Mouse (Mus musculus): ENCODE results near the gene Hirip3.

The Hirip3 gene

DNA sequence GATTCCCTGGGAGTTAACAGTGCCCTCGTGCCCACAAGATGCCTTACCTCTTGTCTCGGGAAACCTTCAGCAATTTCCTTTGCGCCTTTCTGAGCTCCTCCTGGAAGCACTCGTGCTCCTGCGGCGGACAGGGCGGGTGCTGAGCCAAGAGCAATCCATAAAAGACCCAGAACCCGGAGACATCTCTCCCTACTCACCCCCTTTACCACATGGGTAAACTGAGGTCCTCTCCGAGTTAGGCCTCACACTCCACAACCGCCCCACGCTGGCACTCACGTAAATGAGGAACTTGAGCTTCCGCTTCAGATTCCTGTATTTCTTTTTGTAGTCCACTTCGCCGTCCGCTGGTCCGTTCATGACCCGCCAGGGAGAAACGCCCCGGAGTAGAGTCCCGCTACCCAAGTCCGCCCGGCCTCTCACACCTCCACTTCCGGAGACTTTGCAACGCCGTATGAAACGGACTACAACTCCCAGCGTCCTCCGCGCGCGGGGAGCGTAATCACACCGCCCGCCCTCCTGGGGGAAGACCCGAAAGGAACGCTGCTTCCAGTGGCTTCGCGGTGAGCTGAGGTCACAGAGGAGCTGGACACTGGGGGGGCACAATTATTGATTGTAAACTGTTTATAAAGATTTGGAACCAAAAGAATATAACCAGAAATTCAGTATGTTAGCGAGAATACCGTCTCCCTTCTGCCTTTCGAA is at the start of gene Hirip3:
Gene Hirip3 (plus strand): TSS at position 544 of the 702 bp plus-strand sequence.
- peak; percentile 96 for DNase-seq (ENCODE audit: low spot score)

DNA sequence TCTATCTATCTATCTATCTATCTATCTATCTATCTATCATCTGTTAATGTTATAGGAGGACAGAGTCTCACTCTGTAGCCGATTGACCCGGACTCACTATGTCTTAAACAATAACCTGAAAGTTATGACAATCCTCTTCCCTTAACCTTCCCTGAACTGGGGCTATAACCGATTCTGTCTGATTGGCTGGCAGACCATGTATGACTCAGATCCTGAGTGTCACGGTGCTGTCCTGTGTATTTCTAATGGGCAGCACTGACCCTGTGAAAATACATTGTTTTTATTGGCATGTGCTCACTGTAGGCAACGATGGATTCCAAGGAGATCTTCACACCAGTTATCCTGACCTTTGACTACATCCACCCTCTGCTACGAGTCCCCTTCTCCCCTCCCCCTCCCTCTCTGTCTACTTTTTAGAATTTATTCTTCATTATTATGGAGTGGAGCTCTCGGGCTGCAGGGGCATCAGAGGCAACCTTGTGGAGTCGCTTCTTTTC is 46.0 kb upstream of the Hirip3 start:
- DNase-seq (ENCODE audit: low spot score), result no peak

DNA sequence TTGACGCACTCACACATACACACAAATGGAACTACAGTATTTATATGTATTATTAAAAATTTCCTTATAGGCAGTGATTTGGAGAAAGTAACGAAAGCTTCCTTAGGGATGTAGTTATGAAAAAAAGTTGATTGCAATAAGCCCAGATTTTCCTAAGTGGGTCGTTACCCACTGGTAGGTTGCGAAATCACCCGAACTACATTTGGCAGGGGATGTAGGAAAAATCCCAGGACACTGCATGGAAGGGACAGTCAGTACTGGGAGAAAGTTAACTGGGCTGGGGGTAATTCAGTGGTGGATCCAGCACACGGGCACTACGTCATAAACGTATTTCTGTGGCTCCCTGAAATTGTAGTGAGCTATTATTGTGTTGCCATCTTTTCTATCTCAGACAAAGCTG is 45.3 kb upstream of the Hirip3 start:
- no peak for DNase-seq (ENCODE audit: low spot score)

DNA sequence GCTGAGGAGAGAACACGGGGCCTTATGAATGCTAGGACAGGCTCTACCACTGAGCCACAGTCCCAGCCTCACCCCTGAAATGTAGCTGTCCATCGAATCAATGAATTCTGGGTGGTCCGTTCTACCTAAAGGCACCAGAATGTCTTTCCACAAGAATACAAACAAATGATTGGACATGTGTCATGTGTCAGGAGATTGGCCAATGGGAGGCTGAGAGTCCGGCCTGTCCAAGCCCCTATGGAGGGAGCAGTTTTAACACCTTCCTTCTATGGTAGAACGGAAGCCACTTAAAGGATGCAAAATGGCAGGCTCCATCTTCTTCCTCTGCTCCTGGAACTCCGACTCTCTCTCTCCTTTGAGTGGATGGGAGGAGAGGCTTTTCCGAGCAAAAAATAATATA is 44.2 kb upstream of the Hirip3 start:
- no peak for DNase-seq (ENCODE audit: low spot score)

DNA sequence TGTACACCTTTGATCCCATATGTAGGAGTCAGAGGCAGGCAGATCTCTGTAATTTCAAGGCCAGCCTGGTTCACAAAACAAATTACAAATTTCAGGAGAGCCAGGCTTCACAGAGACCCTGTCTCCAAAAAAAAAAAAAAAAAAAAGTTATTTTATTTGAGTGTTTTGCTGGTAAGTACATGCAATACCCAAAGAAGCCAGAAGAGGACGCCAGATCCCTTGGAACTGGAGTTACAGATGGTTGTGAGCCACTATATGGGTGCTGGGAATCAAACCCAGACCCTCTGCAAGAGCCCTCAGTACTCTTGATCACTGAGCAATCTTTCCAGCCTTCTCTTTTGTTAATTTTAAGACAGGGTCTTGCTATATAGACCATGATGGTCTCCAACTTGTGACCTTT is 43.0 kb upstream of the Hirip3 start:
- no peak for DNase-seq (ENCODE audit: low spot score)

DNA sequence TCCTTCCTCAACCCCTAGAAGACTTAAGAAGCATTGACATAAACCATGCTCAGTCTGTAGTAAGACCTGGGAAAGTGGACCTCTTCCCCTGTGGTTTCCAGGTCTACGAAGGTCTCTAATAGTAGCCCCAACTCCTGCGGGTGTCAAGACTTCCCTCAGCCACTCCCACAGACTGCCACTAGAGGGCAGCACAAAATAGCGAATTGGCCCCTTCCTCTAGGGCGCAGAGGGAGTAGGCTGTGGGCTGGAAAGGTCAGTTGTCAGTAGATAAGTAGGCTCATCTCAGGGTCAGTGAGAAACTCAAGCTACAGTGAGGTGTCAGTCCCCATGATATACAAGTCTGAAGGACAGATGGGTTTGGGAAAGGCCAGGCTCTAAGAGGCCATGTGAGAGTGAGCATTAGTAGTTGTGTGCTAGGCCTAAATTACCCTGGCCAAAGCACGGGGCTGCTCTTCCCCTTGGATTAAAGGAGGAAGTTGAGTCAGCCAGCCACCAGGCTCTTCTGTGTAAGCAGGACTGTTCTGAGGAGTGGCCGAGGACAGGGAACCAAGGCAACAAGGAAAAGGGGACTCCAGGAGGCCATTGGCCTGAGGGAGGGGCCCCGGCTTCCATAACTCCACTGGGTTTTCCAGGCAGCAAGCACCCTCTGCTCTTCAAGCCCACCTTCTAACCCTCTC is 39.8 kb upstream of the Hirip3 start:
- peak; percentile 94 for DNase-seq (ENCODE audit: low spot score)

DNA sequence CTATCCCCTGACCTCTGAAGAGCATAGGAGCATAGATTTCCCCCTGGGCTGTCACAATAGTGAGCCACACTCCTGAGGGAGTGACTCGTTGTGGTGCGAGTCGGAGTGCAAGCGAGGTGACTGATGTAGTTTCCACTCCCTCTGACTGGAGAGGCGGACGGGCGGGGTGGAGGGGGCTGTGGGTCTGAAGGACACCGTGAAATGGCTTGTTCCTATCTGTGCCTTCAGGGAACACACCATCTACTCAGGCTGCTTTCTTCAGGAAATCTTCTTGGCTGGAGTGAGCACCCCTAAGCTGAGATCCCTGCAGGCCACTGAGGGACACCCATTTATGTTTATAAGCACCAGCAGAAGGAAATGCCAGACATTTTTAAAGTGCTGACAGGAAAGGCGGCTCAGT is 39.0 kb upstream of the Hirip3 start:
- DNase-seq (ENCODE audit: low spot score), result no peak

DNA sequence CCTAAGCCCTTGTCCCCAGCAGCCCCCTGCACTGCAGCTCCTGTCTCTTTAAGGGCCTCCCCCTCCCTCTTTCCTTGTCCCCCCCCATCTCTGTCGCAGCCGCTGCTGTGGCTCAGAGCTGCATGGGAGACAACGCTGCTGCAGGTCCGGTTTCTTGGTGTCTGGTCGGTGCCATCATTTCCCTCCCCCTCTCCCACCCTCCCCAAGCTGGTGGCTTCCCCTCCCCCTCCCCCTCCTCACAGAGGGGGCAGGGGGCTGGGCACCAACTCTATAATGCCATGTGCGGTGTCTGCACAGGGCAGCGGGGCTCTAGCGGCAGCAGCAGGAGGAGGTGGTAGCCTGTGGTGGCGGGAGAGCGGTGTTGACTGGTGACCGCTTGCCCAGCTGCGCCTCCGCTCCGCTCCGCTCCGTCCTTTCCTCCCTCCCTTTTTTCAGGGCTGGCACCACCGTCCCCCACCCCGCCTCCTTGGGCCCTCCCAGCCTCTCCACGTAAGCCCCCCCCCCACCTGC is 38.5 kb upstream of the Hirip3 start:
- DNase-seq (ENCODE audit: low spot score), result peak; percentile 65

DNA sequence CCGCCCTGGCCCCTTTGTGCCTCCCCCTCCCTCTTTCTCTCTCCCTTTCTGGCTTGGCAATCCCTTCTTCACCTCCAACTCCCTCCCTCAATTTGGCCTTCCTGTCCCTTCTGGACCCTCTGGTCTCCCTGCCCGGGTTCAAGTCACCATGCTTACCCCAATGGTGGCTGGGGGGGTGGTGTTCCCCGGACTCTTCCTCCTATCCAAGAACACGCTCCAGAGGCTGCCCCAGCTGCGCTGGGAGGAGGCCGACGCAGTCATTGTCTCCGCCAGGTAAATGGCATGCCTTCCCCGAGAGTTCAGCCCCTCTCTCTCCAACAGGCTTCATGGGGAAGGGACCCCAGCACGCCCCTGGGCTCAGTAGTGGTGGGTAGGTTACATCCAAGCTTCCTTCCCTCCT is 37.8 kb upstream of the Hirip3 start:
- DNase-seq (ENCODE audit: low spot score), result no peak

DNA sequence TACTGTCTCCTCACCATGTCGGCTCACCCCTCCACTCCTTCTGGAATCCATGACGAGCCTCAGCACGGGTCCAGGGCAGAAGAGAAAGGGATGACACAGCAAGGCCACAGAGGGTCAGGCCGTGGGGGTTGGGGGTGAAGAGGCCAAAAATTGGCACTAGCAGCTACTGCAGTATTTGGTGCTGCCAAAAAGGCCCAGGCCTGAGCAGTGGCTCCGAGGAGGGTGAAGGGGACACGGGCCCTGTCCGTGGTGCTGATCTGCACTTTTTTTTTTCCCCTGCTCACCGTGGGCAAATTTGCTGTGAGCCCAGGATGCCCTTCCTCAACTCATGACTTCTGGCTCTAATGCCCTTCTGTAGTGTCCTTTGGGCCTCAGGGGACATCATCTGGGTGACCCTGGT is 36.4 kb upstream of the Hirip3 start:
- DNase-seq (ENCODE audit: low spot score), result peak; percentile 54

DNA sequence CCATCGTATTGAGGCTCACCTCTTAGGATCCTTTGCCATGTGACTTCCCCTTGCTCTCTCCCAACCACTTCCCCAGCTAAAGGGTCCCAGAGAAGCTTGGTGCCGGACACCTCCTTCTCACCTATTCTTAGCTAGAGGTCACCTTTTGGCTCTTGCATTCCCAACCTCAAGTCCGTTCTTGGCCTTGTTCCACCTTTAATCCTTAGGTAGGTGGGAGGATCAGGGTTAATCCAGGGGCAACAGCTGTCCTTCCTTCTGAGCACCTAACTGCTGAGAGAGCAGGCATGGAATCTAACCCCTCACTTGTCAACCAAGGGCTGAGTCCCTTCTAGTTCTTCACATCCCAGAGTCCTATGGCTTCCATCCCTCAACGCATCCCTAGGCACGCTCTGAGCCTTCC is 35.8 kb upstream of the Hirip3 start:
- DNase-seq (ENCODE audit: low spot score), result no peak

DNA sequence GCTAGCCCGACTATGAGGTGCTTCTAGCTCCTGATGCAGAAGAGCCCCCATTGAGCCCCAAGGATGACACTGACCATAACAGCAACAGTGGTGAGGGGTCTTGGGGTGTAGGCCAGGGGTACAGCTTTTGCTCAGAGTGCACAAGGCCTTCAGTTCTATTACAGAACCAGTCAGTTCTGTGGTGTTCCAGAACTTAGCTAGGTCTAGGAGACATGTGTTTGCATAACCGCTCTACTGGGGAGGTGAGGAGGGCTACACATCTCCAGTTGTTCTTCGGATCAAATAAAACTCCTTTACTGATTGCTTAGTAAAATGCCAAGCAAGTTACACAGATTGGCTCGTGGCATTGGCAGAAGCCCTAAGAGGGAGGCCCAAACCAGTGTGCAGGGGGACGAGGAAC is 30.2 kb upstream of the Hirip3 start, which contains the start of gene 4930451I11Rik:
Gene 4930451I11Rik (minus strand): TSS at position 101 of the 400 bp plus-strand sequence.
- no peak for DNase-seq (ENCODE audit: low spot score)

DNA sequence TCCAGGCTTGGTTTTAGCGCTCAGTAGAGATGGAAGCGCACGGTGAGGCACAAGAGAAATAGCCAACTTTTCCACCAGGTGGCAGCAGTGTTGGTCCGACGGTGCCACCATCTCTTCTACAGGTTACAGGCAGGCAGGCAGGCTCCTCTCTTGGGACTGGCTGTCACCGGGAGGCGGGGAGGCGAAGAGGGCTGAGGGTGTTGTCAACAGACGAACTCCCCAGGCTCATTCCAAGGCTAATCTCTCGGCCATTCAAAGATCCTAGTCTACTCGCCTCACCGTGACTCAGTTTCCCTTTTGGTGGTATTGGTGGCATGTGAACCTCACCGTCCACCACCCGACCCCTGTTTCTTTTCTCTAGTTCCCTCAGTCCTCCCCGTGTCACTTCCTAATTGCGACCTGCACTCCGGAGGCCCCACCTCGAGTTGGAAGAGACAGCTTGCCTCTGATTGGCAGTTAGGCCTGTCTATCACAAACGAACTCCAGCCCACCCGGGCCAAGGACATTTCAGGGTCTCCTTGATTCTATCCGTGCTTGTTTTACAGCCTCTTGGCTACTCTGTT is 29.7 kb upstream of the Hirip3 start:
- DNase-seq (ENCODE audit: low spot score), result peak; percentile 95

DNA sequence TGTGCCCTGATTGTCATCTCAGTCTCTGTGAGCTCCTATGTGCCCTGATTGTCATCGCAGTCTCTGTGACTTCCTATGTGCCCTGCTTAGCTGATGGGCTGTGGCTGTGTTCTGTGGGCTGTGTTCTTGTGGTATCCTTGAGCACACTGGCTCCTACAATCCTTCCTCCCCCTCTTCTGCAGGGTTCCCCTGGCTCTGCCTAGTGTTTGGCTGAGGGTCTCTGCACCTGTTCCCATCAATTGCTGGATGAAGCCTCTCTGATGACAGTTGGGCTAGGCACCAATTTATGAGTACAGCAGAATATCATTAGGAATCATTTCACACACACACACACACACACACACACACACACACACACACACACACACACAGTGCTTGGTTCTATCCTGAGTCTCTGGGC is 28.5 kb upstream of the Hirip3 start:
- DNase-seq (ENCODE audit: low spot score), result no peak

DNA sequence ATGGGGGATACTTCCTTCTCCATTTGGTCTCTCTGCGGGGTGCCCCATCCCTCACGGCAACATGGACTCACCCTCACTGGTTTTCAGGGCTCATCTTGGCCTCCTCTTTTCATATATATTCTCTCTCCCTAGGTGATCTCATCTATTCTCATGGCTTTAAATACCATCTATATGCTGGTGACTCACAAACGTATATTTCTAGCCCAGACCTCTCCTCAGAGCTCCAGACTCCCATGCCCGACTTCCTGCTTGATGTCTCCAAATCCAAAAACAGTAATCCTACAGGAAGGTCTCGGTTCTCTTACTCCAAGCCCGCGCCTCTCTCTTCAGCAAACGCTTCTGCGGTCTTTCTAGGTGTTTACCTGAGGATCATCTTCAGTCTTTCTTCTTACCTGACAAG is 18.5 kb upstream of the Hirip3 start:
- no peak for DNase-seq (ENCODE audit: low spot score)

DNA sequence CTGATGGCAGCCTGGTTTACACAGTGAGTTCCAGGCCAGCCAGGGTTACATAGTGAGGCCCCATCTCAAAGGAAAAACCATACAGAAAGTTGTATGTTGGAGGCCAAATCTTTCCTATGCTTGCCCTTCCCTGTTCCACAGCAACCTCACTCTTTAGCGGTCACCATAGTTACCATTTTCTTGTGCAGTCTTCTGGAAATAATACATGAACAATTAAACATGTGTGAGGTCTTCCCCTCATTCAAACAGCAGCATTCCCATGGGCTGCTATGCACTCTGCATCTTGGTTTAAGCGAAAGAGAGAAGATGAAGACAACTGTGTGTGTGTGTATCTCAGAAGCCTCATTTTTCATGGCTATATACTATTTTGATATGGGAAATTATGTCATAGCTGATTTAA is 16.3 kb upstream of the Hirip3 start:
- DNase-seq (ENCODE audit: low spot score), result peak; percentile 75

DNA sequence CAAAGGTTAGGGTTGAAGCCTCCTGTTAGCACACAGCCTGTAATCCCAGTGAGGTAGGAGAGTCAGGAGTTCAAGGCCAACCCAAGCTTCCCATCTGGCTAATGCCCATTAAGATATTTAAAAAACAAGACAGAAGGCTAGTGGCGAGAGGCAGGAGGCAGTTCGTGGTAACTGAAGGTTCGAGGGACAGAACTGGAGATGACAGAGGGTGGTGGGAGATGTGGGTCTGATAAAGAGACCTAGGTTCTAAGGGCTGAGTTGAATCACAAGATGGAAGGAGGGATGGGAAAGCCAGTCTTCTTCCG is 14.7 kb upstream of the Hirip3 start, which contains the start of gene Doc2a:
Gene Doc2a (plus strand): TSS at position 301 of the 305 bp plus-strand sequence.
- peak; percentile 36 for DNase-seq (ENCODE audit: low spot score)

DNA sequence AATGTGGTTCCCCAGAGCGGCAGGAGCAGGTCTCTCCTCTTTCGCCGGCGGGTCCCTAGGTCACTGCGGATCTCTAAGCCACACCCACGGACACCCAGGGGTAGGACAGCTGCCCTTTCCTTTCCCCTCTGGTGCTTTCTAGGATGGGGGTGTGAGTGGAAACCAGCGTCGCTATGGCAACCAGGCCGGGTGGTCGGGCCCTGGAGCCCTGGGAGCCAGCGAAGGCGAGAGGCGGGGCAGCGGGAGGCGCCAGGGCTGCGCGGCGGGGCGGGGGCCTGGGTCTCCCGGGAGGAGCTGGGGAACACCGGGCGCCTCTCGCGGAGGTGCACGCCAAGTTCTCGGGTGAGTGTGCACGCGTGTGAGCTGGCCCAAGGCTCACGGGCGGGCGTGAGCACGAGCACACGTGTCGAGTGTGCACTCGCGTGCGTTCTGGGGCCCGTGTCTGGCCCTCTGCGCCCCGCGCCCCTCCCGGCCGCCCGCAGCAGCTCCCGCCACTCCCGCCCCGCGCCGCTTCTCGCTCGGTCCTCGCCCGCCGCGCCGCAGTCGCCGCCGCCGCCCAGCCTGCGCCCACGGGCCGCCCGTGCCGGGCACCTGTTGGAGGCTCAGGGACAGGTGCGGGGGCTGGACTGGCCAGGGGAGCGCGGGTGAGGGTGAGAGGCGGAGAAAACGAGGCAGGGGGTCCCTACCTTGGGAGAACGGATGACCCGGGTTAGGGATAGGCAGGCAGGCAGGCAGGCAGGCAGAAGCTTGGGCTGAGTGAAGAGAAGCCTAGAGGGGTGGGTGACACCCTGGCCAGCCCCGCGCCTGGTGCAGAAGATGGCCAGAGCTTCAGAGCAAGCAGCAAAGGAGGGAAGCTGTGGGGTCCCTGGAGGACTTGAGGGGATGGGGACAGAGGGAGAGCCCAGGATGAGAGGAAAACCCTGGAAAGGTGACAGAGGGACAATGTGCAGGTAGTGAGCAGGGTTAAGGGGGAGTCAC is 14.1 kb upstream of the Hirip3 start:
- peak; percentile 82 for DNase-seq (ENCODE audit: low spot score)

DNA sequence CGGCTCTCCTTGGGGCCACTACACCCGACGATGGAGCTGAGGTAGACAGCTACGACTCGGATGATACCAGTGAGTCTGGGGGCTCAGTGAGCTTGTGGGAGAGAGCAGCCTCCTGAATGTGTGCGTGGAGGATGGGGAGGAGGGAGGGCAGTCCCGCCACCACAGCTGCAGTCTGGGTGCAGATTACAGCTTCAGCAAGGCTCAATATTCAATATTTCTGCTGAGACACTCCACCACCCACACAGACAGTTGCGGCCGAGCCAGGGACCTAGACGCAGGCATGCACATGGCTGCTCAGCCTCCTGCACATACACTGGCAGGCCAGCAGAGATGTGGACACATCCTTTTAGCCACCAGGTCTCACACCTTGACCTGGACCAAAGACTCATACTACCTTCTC is 13.0 kb upstream of the Hirip3 start:
- DNase-seq (ENCODE audit: low spot score), result no peak

DNA sequence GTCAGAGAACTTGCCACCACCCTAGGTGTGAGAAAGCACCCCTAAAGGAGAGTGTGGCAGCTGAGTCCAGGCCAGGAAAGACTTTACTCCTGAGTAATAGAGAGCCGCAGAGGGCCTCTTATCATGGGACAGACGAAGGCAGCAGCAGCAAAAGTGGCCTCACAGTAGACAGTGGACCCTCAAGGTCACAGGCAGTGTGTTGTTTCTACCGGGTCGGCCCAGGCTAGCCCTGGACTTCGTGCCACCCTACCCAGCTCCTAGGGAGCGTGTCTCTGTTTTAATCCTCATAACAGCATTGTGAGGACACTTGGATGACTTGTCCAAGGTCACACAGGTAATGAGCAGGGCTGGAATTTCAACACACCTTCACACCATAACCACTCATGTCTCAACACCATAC is 11.6 kb upstream of the Hirip3 start:
- DNase-seq (ENCODE audit: low spot score), result no peak

DNA sequence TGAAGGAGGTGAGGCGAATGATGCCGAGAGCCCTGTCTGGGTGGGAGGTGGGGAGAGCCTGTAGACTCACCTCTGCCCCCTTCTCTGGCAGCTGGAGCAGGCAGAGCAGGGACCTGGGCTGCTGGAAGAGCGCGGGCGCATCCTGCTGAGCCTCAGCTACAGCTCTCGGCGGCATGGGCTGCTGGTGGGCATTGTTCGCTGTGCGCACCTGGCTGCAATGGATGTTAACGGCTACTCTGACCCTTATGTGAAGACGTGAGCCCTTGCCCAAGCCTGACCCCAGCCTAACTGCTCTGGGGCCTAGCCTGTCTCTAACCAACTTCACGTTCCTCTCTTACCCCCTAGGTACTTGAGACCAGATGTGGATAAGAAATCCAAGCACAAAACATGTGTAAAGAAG is 10.6 kb upstream of the Hirip3 start:
- no peak for DNase-seq (ENCODE audit: low spot score)

DNA sequence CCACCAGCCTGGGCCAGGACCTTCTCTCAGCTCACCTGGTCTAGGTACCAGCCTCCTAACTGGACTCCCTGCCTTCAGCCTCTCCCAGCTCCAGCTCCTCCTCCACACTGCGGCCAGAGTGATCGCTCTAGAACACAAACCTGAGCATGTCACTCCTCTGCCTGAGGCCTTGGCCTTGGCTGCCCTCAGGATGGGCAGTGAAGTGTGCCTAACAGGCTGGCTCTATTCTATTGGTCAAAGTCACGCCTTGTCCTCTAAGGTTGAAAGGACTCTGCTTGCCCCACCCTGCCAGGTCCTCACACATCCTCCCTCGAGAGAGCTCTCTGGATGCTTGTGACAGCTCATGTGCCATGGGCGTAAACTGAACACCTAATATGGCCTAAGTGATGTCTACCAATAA is 8.3 kb upstream of the Hirip3 start:
- DNase-seq (ENCODE audit: low spot score), result no peak
